Mouse (Mus musculus) heart, embryonic 12.5 days (tissue): ENCODE measurements around the gene Gm27179. TPM values are rescaled to one million over a fixed set of nuclear protein-coding genes. Genes with fewer than 3 reads are reported as not detected.
"Not testable (repeated sequence)": the region's sequence is repeated elsewhere in the genome, so short reads cannot be mapped to it uniquely, and the experiment has no call there.

Source experiments
- ATAC-seq: fragments of 200-750 bp; cut with Nextera tagmentation; 2 replicates; pipeline ENCODE4 v1.8.0; 2017; ENCODE audit warnings: moderate TSS enrichment, moderate library complexity; ENCODE audit not compliant: insufficient number of reproducible peaks, low FRiP score
- H3K27ac ChIP-seq: fragments of 300-500 bp; sonication (generic); 2 replicates; pipeline ENCODE4 v1.5.1; 2016; ENCODE audit warnings: mild to moderate bottlenecking, moderate library complexity; ENCODE audit not compliant: poor library complexity, severe bottlenecking
- H3K27me3 ChIP-seq: fragments of 300-500 bp; sonication (generic); replicated peaks from 2 replicates; pipeline ENCODE4 v1.6.1; 2016; ENCODE audit warnings: mild to moderate bottlenecking, moderate library complexity
- H3K36me3 ChIP-seq: fragments of 300-500 bp; sonication (generic); 2 replicates; pipeline ENCODE4 v1.6.1; 2016; ENCODE audit warnings: mild to moderate bottlenecking, moderate library complexity
- H3K4me1 ChIP-seq: fragments of 300-500 bp; sonication (generic); replicated peaks from 2 replicates; pipeline ENCODE4 v1.6.1; 2016; ENCODE audit warnings: mild to moderate bottlenecking
- H3K4me2 ChIP-seq: fragments of 300-500 bp; sonication (generic); 2 replicates; pipeline ENCODE4 v1.6.1; 2016; ENCODE audit warnings: mild to moderate bottlenecking, moderate library complexity
- H3K4me3 ChIP-seq: fragments of 300-500 bp; sonication (generic); 2 replicates; pipeline ENCODE4 v1.5.1; 2016; ENCODE audit warnings: mild to moderate bottlenecking
- H3K9ac ChIP-seq: fragments of 300-500 bp; sonication (generic); 2 replicates; pipeline ENCODE4 v1.6.1; 2016; ENCODE audit warnings: mild to moderate bottlenecking, moderate library complexity
- H3K9me3 ChIP-seq: fragments of 300-500 bp; sonication (generic); replicated peaks from 2 replicates; pipeline ENCODE4 v1.6.1; 2016; ENCODE audit warnings: mild to moderate bottlenecking, moderate library complexity
- WGBS: fragments of 180-500 bp; shearing (Covaris S2); methylation state at CpG from one replicate; pipeline ENCODE4 v1.1.7; 2016; 5-methylcytosine and 5-hydroxymethylcytosine counted together
- polyA plus RNA-seq: library from polyadenylated mRNA; unstranded; fragments of >200 nt; fragmentation: Nextera tagmentation; extraction: Ambion mirVana; gene quantifications from 2 replicates; pipeline ENCODE4 v1.2.1, GENCODE M21; 2016

The Gm27179 gene
- not detected in 2 replicates for polyA plus RNA-seq

DNA sequence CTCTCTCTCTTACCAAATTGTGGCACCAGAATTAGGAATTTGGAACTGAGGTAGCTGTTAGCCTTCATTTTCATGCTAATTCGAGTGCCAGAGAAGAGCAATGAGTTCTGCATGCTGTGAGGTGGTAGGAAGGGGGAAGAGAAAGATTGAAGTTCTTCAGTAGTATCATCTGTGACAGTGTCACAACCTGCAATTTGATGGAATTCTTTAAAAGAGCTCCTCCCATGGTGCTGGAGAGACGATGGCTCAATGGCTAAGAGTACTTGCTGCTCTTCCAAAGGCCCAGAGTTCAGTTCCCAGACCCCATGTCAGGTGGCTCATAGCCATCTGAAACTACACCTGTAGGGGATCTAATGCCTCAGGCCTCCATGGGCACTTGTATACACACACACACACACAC is at the start of gene Gm27179:
Gm27179 (minus strand) TSS at position 101 of the 400 bp plus-strand sequence.
- H3K4me1 ChIP-seq, H3K27me3 ChIP-seq, H3K36me3 ChIP-seq, H3K9ac ChIP-seq, ATAC-seq, H3K4me3 ChIP-seq, H3K27ac ChIP-seq, H3K4me2 ChIP-seq, H3K9me3 ChIP-seq: not testable (repeated sequence)
- WGBS, result no CpG with 5 or more reads among the region's 2 CpGs

DNA sequence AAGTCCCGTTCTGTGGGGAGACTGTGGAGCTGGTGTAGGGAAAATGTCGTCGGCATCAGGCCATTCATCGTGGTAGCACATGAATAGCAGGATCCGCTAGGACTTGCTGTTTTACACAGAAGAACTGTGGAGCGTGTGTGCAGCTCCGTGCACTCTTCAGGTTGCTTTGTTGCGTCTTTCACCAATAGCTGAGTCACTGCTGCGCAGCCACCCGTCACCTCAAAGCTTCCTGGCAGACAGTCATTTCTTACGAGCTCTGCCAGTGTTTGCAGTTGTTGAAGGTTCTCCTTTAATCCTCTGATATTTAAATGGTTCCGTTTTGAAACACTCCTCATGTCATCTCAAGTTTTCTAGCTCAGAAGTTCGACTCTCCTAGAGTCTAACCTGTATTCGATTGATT is 45.2 kb upstream of the Gm27179 start:
- no CpG with 5 or more reads among the region's 14 CpGs for WGBS
- H3K4me2 ChIP-seq, H3K4me1 ChIP-seq, H3K27me3 ChIP-seq, H3K36me3 ChIP-seq, ATAC-seq, H3K27ac ChIP-seq, H3K9me3 ChIP-seq, H3K9ac ChIP-seq, H3K4me3 ChIP-seq: not testable (repeated sequence)

DNA sequence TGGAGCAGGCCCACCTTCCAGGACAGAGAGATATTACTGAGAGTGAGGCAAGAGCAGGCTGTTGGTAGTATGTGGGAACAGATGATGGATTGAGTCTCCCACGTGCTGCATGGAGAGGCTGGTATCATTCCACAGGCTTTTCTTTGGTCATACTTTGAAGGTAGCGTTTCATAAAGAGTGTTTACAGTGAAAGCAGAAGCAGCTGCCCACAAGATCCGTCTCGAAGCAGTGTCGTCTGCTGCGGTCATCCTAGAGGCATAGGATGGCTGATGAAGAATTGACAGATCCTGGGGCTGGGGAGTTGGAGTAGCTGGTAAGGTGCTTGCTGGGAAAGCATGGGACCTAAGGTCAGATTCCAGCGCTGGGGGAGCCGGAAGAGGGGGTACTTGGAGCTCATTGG is 44.5 kb upstream of the Gm27179 start:
- not testable (repeated sequence) for H3K4me2 ChIP-seq, H3K4me1 ChIP-seq, H3K27ac ChIP-seq, H3K4me3 ChIP-seq, H3K9me3 ChIP-seq, H3K27me3 ChIP-seq, H3K36me3 ChIP-seq, ATAC-seq, H3K9ac ChIP-seq
- no CpG with 5 or more reads among the region's 8 CpGs for WGBS

DNA sequence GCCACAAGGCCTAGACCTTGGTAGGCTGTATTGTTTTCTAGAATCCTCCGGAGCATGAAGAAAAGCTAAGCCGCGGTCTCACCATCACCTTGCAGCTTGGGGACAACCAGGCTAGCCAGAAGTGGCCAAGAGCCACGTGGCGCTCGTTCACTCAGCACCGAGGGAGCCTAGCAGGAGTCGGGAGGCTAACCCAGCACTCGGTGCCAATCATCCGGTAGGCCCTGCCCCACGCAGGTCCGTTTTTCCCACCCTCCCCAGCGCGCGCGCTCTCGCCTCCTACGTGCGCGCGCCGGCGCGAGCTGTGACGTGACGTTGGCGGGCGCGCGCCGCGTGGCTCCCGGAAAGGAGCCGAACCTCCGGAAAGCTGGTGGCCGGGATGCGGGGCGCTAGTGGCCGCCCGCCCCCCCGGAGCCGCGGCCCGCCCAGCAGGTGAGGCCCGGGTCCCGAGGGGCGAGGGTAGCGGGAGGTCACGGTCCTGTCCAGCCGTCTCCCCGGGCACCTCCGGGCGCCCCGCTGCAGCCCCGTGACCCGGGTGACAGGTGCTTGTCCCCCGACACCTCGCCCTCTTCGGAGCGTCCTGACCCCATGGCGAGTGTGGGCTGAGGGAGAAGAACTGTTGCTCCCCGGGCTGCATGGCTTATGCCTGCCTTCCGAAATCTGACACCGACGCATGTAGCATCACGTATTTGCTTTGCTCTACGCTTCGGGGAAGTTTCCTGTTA is 42.9 kb upstream of the Gm27179 start, which contains the start of gene Entpd4b:
Entpd4b (plus strand) TSS at position 315 of the 722 bp plus-strand sequence.
- no CpG with 5 or more reads among the region's 68 CpGs for WGBS
- H3K4me1 ChIP-seq, H3K4me2 ChIP-seq, H3K36me3 ChIP-seq, H3K9ac ChIP-seq, H3K4me3 ChIP-seq, H3K27me3 ChIP-seq, H3K9me3 ChIP-seq, H3K27ac ChIP-seq: not testable (repeated sequence)
- peak; percentile 86 for ATAC-seq

DNA sequence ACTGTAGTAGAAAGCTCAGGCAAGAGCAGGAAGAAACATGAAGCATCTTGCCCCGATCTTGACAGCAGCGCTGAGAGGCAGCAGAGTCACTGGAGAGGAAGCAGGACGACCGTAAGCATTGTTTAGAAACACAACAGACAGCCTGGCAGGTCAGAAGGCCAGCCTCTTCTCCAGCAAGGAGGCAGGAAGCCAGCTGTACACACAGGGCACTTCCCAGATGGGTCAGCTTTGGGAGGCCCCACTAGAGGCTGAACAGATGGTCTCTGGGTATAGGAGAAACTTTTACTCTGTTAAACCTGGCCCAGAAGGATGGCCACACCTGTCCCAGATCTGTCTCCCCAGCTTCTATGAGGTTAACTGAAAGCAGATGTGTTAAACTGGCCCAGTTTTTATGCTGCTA is 35.0 kb upstream of the Gm27179 start:
- not testable (repeated sequence) for H3K4me3 ChIP-seq, H3K9me3 ChIP-seq, H3K36me3 ChIP-seq, H3K4me1 ChIP-seq, H3K27me3 ChIP-seq, H3K9ac ChIP-seq, H3K27ac ChIP-seq, H3K4me2 ChIP-seq
- WGBS, result no CpG with 5 or more reads among the region's 4 CpGs
- ATAC-seq, result peak; percentile 71; the same call in 1 of the 2 replicates

DNA sequence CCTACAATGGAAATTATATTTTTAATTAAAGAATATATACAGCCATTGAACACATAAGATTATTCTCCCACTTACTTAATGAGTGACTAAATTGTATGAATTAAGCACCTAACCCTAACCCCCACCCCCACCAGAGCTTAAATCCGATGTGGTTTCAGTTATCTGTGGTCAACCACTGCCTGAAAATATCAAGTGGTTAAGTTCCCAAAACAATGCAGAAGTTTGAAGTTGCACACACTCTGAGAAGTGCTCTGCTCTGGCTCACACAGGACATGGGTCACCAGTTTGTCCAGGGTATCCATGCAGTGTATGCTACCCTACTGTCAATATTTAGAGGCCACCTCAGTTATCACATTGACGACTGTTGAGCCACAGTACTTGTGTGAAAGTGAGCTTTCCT is 32.7 kb upstream of the Gm27179 start:
- no CpG with 5 or more reads among the region's 2 CpGs for WGBS
- not testable (repeated sequence) for H3K4me2 ChIP-seq, H3K36me3 ChIP-seq, H3K9ac ChIP-seq, H3K27me3 ChIP-seq, H3K4me3 ChIP-seq, H3K27ac ChIP-seq, H3K4me1 ChIP-seq, ATAC-seq, H3K9me3 ChIP-seq

DNA sequence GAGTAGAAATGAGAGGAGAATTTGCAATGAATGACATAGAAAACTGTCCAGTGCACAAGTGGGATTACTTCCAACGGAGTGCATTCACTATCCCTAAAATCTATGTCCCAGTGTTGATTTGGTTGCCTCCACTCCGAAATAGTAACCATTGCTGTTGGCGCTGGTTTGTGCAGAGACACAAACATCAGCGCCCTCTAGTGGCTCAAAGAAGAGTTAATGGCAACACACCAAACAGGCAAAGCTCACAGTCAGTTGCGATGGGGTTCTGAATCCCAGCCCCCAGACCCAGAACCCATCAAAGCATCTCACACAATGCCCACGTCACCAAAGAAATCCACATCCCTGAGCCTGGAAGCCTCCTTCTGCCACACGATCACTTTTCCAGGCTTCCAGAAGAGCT is 31.7 kb upstream of the Gm27179 start:
- not testable (repeated sequence) for H3K4me1 ChIP-seq, ATAC-seq, H3K9me3 ChIP-seq, H3K27me3 ChIP-seq, H3K27ac ChIP-seq, H3K9ac ChIP-seq, H3K4me2 ChIP-seq, H3K4me3 ChIP-seq, H3K36me3 ChIP-seq
- WGBS, result no CpG with 5 or more reads among the region's 7 CpGs

DNA sequence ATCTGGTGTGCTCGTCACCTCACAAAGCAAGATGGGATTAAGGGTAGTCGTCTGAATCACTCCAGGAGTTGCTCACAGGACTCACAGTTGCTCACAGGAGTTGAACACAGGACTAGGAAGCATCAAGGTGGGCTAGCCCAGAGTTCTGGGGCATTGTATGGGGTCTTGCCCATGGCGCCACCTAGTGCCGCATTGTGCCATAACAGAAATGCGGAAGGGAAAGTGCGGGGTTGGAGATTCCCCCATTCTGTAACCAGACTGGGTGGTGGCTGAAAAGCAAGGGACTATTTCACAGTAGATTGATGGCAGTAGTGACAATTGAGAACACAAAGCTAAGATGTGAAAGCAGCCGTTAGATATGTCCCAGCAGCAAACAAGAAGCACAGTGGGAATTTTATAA is 30.3 kb upstream of the Gm27179 start:
- not testable (repeated sequence) for H3K9ac ChIP-seq, H3K27ac ChIP-seq, H3K4me1 ChIP-seq, H3K4me2 ChIP-seq, H3K36me3 ChIP-seq, H3K9me3 ChIP-seq, H3K4me3 ChIP-seq, H3K27me3 ChIP-seq, ATAC-seq
- no CpG with 5 or more reads among the region's 7 CpGs for WGBS

DNA sequence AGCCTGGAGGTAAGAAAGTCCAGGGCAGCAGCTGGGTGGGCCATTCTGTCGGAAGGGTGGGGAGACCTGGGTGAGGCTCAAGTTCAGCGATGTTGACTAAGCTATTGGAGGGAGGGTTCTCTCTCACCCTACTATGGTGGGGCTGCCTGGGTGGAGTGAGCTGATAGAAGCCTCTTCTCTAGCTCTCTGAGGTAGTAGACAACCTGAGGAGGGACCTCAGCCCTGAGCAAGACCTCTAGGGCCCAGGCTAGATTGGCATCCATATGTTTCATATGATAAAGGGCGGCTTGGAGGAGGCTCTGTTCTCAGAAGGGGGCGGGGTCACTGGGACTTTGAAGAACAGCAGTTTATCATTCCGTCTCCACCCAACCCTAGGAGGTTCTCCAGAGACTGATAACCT is 27.8 kb upstream of the Gm27179 start:
- WGBS, result no CpG with 5 or more reads among the region's 5 CpGs
- H3K9ac ChIP-seq, H3K27me3 ChIP-seq, H3K4me2 ChIP-seq, H3K27ac ChIP-seq, H3K4me3 ChIP-seq, H3K36me3 ChIP-seq, H3K9me3 ChIP-seq, H3K4me1 ChIP-seq: not testable (repeated sequence)
- ATAC-seq, result peak; percentile 91

DNA sequence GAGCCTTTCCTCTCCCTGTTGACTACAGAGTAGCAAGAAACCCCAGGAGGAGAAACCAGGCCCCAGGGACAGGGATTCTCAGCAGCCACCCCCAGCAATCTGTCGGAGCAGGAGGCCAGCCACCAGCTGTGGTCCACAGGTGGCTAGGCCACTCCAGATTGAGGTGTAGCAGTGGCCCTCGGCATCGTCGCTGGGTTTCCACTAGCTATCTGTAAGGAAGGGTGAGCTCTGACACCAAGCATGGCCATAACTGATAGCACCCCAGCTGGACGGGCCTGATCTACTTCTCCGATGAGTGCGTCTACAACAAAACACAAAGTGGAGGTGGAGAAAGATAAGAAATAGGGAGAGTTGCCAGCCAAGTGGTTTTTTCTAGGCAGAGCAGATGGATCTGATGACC is 24.2 kb upstream of the Gm27179 start:
- H3K9ac ChIP-seq, H3K4me3 ChIP-seq, H3K9me3 ChIP-seq, H3K36me3 ChIP-seq, H3K27me3 ChIP-seq, H3K4me1 ChIP-seq, H3K27ac ChIP-seq, H3K4me2 ChIP-seq: not testable (repeated sequence)
- peak; percentile 89 for ATAC-seq
- WGBS, result no CpG with 5 or more reads among the region's 7 CpGs

DNA sequence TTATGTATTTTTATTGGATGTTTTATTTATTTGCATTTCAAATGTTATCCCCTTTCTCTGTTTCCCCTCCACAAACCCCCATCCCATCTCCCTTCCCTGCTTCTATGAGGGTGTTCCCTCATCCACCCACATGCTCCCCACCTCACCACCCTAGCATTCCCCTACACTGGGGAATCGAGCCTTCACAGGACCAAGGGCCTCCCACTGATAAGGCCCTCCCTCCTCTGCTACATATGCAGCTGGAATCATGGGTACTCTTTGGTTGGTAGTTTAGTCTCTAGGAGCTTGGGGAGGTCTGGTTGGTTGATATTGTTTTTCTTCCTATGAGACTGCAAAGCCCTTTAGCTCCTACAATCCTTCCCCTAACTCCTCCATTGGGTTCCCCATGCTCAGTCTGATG is 13.9 kb upstream of the Gm27179 start:
- H3K9me3 ChIP-seq, H3K4me3 ChIP-seq, H3K27me3 ChIP-seq, H3K36me3 ChIP-seq, H3K4me2 ChIP-seq, H3K4me1 ChIP-seq, H3K27ac ChIP-seq, H3K9ac ChIP-seq, ATAC-seq: not testable (repeated sequence)
- WGBS, result no CpG with 5 or more reads among the region's 1 CpGs

DNA sequence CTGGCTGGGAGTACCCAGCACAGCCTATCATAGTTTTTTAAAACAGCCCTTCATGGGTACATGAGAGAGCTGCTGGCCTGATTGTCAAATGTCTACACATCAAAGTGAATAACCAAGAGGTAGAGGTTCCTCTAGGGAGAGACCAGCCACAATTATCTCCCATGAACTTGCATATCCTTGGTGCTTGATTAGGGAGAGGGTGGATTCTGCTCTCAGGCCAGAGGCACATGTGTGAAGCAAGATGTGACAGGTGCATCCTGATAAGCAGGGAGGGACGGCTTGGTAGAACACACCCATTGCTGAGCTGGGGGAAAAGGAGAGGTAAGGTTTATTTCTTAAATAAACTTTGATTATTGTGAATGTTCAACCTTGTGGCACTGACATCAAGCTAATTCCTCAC is 10.7 kb upstream of the Gm27179 start:
- H3K4me1 ChIP-seq, H3K36me3 ChIP-seq, H3K9ac ChIP-seq, H3K27me3 ChIP-seq, H3K4me2 ChIP-seq, H3K4me3 ChIP-seq, H3K27ac ChIP-seq, H3K9me3 ChIP-seq: not testable (repeated sequence)
- no CpG with 5 or more reads among the region's 1 CpGs for WGBS
- peak; percentile 80 for ATAC-seq
